Mouse (Mus musculus) erythroblast, embryonic 14.5 days (primary cell): Measurements from ENCODE around the gene Smox.

Source experiments
- GATA1 ChIP-seq: IDR thresholded peaks from 2 replicates; pipeline ENCODE4 v1.6.1; 2012; ENCODE audit warnings: low read length, inconsistent platforms, mixed read lengths
- TAL1 ChIP-seq: IDR thresholded peaks from 3 replicates; pipeline ENCODE4 v1.6.1; 2012; ENCODE audit warnings: low read length, inconsistent platforms, mixed read lengths

DNA sequence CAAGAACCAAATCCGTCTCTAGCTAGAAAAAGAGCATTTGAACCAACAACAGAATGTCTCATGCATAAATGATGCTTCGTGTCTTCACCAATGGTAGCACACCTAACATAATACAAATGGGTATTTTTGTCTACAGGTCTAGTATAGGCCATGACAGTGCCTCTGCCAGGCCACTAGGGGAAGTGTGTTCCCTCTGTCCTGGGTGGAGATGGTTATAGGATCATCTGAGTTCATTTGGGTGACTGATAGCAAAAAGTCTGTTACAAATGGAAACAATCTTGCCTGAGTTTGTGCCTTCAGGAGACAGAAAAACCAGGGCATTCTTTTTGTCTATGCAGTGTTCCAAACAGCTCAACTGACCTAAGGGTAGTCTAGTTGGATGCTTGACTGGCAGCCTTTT lies 2.4 kb upstream of the Smox start:
- TF ChIP-seq TAL1 (no peak), GATA1 (no peak)
